Mouse (Mus musculus) erythroblast, embryonic 14.5 days (primary cell): ENCODE results near the gene Slc22a4.
"Not testable (repeated sequence)": the region's sequence is repeated elsewhere in the genome, so short reads cannot be mapped to it uniquely, and the experiment has no call there.

Experiments used
- GATA1 ChIP-seq: IDR thresholded peaks from 2 replicates; pipeline ENCODE4 v1.6.1; 2012; ENCODE audit warnings: low read length, inconsistent platforms, mixed read lengths
- TAL1 ChIP-seq: IDR thresholded peaks from 3 replicates; pipeline ENCODE4 v1.6.1; 2012; ENCODE audit warnings: low read length, inconsistent platforms, mixed read lengths

DNA sequence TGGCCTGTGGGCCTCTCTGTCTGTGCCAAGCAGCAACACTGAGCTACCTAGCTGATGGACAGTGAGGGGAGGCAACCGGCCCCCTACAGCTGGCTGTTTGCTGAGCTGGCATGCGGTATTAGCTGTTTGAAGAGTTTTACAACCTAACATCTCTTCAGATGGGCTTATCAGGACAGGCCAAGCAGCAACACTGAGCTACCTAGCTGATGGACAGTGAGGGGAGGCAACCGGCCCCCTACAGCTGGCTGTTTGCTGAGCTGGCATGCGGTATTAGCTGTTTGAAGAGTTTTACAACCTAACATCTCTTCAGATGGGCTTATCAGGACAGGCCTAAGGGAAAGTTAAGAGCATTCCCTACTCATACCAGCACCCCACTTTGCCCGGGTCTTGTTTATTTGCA lies 21.5 kb downstream of the Slc22a4 start:
- not testable (repeated sequence) for TF ChIP-seq GATA1, TAL1
